Mouse (Mus musculus) duodenum, adult 2 months (tissue): ENCODE measurements around the gene Tnip3. TPM values are rescaled to one million over a fixed set of nuclear protein-coding genes. Genes with fewer than 3 reads are reported as not detected.

Experiments used
- polyA plus RNA-seq: library from polyadenylated mRNA; depleted of rRNA; stranded (reverse); fragments of >200 nt; gene quantifications from 2 replicates; pipeline ENCODE4 v1.2.3, GENCODE M21; 2012; ENCODE audit warnings: low replicate concordance; rRNA removed

Gene Tnip3
- polyA plus RNA-seq = not detected in 2 replicates

GRCm38 (mm10) chr6:65525192-65525591, at the start of gene Tnip3:
Tnip3 (plus strand) TSS chr6:65525313.

GRCm38 (mm10) chr6:65671451-65671850, 146.3 kb downstream of the Tnip3 start, which contains the start of gene Ndnf:
Ndnf (plus strand) TSS chr6:65671590.

Other genes starting within 250 kb of the Tnip3 start
- not detected in 2 replicates for gene C130060K24Rik, start 144.2 kb upstream of the Tnip3 start, polyA plus RNA-seq
- 0.07 and 0.34 TPM in 2 replicates for gene Ndnf, start 146.3 kb downstream of the Tnip3 start, polyA plus RNA-seq